Mouse (Mus musculus): Measurements from ENCODE around the gene Sh3pxd2a.

Gene Sh3pxd2a

GRCm38 (mm10) chr19:47384639-47385038, 79.6 kb downstream of the Sh3pxd2a start:
- CTCF ChIA-PET, result interaction anchor here (0.6 to 1.0 kb wide), 2 partner anchors 8 to 28 kb away, joined by 3 read pairs; no protein-coding TSS in a partner anchor

DNA sequence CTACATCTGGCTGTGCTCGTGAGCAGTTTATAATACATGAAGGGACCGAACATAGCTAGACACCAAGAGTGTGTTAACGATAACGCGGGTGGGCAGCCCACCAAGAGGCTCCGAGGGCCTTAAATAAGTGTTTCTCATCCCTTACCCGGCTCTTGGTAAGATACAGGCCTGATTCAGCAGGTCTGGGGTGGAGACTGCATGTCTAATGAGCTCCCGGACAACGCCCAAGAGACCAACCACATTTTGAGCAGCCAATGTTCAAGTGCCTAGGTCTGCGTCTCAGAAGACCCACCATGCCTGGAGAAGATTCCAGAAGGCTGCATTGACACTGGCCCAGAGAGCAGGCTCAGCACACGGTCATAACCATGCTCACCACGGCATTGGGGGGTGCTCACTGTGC, 80.2 kb downstream of the Sh3pxd2a start:
- CTCF ChIA-PET, result interaction anchor here (1.0 kb wide), 1 partner anchor 27 kb away, joined by 3 read pairs; no protein-coding TSS in a partner anchor

- CTCF ChIA-PET, result interaction anchor here (1.5 kb wide), 1 partner anchor 43 kb away, joined by 4 read pairs; no protein-coding TSS in a partner anchor
Measured at GRCm38 (mm10) chr19:47382268-47382667, 81.9 kb downstream of the Sh3pxd2a start.

DNA sequence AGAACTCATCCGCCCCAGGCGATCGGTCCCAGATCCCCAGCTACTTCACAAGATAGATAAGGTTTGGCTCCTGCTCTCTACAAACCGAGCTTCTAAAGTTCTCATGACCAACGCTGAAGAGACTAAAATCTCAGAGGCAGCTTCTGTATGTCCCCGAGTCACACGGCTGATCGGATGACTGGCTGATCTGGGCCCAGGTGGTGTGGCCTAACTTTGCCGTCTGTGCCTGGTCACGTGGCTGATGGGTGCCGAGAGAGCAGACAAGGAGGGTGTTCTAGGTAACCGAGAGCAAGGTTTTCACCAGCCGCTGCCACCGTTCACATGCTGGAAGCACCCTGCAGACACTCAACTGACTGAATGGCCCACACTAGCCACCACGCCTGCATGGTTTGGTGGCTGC, 83.2 kb downstream of the Sh3pxd2a start:
- CTCF ChIA-PET, result interaction anchor here (0.5 to 0.7 kb wide), 2 partner anchors 17 to 674 kb away, joined by 3 to 8 read pairs; no protein-coding TSS in a partner anchor

GRCm38 (mm10) chr19:47379141-47379540, 85.1 kb downstream of the Sh3pxd2a start:
- CTCF ChIA-PET, result no interaction called here

DNA sequence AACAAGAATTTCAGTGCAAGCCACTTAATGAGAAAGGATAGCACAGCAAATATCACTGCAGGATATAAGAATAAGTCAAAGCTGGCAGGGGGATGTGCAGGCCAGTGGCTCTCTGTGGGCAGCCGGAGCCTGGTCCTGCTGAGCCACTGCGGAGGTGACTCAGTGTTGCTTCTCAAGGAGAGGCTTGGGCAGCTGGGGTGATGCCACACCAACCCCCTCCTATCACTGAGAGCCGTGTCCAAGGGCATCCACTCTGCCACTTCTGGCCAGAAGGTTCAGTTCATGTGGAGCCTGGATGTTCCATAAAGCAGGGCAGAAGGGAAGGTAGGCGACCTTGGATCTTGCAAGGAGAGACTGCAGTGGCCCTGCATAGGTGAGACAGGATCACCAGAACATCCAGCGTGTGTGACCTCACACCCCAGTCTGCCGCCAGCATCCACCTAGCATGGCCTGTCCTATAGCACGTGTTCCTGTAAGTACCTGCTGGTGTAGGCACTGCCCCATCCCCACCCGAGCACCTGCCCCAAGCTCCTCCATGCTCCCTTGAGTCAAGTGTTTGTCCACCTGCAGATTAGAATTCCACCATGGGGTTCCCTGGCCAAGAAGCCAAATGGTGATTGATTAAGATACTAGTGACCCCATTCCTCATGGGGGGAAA, 89.2 kb downstream of the Sh3pxd2a start:
- CTCF ChIA-PET, result interaction anchor here (1.0 kb wide), 1 partner anchor 79 kb away, joined by 3 read pairs; no protein-coding TSS in a partner anchor

GRCm38 (mm10) chr19:47374440-47374839, 89.8 kb downstream of the Sh3pxd2a start:
- CTCF ChIA-PET, result interaction anchor here (1.0 to 1.4 kb wide), 2 partner anchors 18 to 79 kb away, joined by 3 to 5 read pairs; no protein-coding TSS in a partner anchor

GRCm38 (mm10) chr19:47372044-47372443, 92.2 kb downstream of the Sh3pxd2a start:
- CTCF ChIA-PET, result interaction anchor here (0.7 kb wide), 1 partner anchor 58 kb away, joined by 5 read pairs; no protein-coding TSS in a partner anchor

- CTCF ChIA-PET, result no interaction called here
Measured at GRCm38 (mm10) chr19:47371521-47371920, 92.7 kb downstream of the Sh3pxd2a start.

DNA sequence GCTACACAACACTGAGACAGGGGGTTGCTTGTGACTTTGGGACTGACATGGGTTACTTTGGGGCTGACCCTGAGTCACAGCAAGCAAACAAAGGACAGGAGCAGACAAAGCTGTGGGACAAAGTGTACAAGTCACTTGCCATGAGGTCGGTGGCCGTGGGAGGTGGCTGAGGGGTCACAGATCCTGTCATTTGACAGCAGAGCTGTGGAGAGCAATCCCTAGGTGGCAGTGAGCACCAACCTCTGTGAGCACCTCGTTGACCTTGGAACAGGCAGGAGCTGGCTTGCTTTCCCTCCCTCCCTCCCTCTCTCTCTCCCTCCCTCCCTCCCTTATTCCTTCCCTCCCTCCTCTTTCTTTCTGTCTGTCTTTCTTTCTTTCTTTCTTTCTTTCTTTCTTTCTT, 95.2 kb downstream of the Sh3pxd2a start:
- CTCF ChIA-PET, result no interaction called here

DNA sequence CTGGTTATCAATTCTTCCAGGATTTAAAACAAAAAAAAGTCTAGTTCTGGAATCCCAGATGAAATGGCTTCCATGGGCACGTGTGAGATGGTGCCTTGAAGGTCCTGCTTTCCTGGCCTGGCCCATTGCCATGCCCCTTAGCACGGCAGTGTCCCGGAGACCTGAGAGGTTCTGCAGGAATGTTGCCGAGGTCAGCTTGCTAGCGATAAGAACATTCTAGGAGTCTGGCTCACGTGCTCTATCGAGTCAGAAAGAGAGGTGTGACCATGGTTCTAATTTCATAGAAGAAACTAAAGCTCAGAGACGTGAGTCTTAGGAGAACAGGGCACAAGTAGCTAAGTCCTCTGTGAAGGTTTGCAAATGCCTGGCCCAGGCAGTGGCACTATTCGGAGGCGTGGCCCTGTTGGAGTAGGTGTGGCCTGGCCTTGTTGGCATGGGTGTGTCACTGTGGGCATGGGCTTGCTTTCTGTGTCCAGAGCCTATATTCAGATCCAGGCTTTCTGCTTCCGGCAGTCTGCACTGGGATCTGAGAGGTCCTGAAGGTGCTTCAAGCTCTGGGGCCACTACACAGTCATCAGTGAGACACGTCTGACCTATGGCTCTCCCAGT, 96.8 kb downstream of the Sh3pxd2a start:
- CTCF ChIA-PET, result no interaction called here

DNA sequence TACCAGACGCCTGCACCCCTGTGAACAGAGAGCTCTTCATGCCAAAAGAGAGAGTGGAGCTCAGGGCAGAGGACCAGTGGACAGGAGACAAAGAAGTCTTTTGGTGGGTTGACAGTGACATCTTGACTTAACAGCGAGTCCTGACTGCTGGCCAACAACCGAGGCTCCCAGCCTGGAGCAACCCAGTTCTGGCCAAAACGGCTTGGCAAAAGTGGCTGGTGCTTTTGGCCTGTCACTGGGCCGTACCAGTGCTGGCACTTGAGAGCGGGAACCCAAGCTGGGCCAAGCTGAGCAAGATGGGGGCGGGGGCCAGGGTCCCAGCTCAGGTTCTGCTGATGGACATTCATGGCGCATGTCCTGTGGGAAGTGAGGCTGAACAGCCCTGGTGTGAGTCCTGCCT, 97.6 kb downstream of the Sh3pxd2a start:
- CTCF ChIA-PET, result interaction anchor here (0.7 kb wide), 1 partner anchor 17 kb away, joined by 4 read pairs; no protein-coding TSS in a partner anchor

GRCm38 (mm10) chr19:47363086-47363668, 101.0 kb downstream of the Sh3pxd2a start:
- CTCF ChIA-PET, result interaction anchor here (1.0 kb wide), 1 partner anchor 139 kb away, joined by 4 read pairs; no protein-coding TSS in a partner anchor

- CTCF ChIA-PET, result no interaction called here
Measured at GRCm38 (mm10) chr19:47360921-47361320, 103.3 kb downstream of the Sh3pxd2a start.

GRCm38 (mm10) chr19:47360017-47360416, 104.2 kb downstream of the Sh3pxd2a start:
- CTCF ChIA-PET, result no interaction called here

GRCm38 (mm10) chr19:47359166-47359931, 104.9 kb downstream of the Sh3pxd2a start:
- CTCF ChIA-PET, result no interaction called here

GRCm38 (mm10) chr19:47357297-47357696, 106.9 kb downstream of the Sh3pxd2a start:
- CTCF ChIA-PET, result interaction anchor here (0.6 to 2.3 kb wide), 9 partner anchors 12 to 145 kb away, joined by 3 to 12 read pairs (median 6); no protein-coding TSS in a partner anchor

DNA sequence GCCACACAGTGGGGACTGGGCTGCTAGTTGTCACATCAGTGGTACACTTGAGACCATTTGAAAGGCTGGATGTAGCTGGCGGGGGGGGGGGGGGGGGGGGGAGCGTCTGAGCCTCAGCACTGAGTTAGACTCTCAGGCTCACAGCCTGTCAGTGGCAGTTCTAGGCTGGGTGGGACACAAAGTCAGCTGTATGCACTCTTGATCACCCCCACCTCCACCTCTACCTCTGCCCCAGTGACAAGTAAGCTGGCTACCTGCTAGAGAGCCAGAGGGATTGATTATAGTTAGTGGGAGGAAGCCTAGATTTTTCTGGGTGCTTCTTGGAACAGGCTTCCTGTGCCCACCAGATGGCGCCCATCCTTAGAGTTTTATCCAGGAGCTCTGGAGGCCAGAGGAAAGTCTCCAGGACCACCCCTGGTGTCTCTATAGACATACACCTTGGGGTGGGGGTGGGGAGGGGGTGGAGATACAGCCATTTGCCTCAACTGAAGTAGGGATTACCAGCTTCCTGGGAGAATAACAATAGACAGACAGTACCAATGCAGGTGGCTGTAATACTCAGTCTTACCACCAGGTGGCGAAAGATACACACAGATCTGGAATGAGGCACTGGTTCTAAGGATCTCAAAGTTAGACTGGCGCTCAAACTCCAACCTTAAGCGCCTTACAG, 107.9 kb downstream of the Sh3pxd2a start:
- CTCF ChIA-PET, result interaction anchor here (0.6 to 2.3 kb wide), 15 partner anchors 11 to 152 kb away, joined by 3 to 14 read pairs (median 5); no protein-coding TSS in a partner anchor

GRCm38 (mm10) chr19:47354456-47354855, 109.7 kb downstream of the Sh3pxd2a start:
- CTCF ChIA-PET, result interaction anchor here (0.6 to 1.2 kb wide), 2 partner anchors 54 to 102 kb away, joined by 3 read pairs; no protein-coding TSS in a partner anchor

DNA sequence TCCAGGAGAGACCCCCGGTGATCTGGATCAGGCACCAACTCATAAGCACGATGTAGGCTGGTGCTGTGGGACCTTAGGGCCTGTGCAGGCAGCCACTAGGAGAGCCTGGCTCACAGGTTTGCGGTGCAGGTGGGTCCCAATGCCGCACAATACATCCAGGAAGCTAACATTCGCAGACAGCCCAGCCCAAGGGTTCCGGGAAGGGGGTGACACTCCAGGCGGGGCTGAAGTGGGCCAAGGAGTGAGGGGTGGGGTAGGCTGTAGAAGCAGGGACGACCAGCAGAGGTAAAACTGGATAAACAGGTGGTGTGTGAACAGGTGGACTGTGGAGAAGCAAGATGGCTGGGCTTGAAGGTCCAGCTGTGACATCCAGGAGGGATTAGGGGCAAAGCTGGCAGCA, 115.2 kb downstream of the Sh3pxd2a start:
- CTCF ChIA-PET, result interaction anchor here (0.5 kb wide), 2 partner anchors 17 to 326 kb away, joined by 4 to 5 read pairs; no protein-coding TSS in a partner anchor

Data from spleen, embryonic (tissue).